Mouse (Mus musculus) heart, postnatal 10 days (tissue): ENCODE results near the gene Acox2. TPM values are rescaled to one million over a fixed set of nuclear protein-coding genes. Genes with fewer than 3 reads are reported as not detected.

Experiments
- DNase-seq, 2 experiments: peaks; one replicate each; pipeline ENCODE4 v3.0.0; 2021
- intact Hi-C: fragments of 180-260 bp; cut with DNase I; formaldehyde crosslinking; loops from one replicate; pipeline ENCODE4 v1.15.1; 2025
- total RNA-seq, 2 experiments: library from RNA; stranded (reverse); gene quantifications; 2 replicates each; pipeline ENCODE4 v1.2.3; 2021

Acox2 gene
- total RNA-seq, 2 experiments from 2014 or later: 0.69 TPM; not detected in 1

GRCm38 (mm10) chr14:8216100-8216499 lies 43.1 kb downstream of the Acox2 start:
- DNase-seq: no peak
- intact Hi-C loops: loop anchor here (5.0 kb wide), 3 partner anchors 41 to 126 kb away; partner anchors contain the start of genes Acox2 and Pxk

GRCm38 (mm10) chr14:8215208-8215778 lies 43.9 kb downstream of the Acox2 start:
- intact Hi-C loops: loop anchor here (2.0 to 5.0 kb wide), 4 partner anchors 42 to 127 kb away; partner anchors contain the start of genes Acox2, Pdhb and Pxk
- no peak for DNase-seq

- intact Hi-C loops: loop anchor here (2.0 to 5.0 kb wide), 4 partner anchors 42 to 128 kb away; partner anchors contain the start of genes Acox2, Pdhb and Pxk
- DNase-seq: peak; percentile 78 to 79
Observed at GRCm38 (mm10) chr14:8214299-8215207, 44.6 kb downstream of the Acox2 start.

- intact Hi-C loops: loop anchor here (2.0 kb wide), 1 partner anchor 41 kb away; the partner anchor contains the start of gene Pdhb
Observed at GRCm38 (mm10) chr14:8213803-8214224, 45.3 kb downstream of the Acox2 start, which contains the start of gene Kctd6. TSS of gene Kctd6 (plus strand) at chr14:8214140.

GRCm38 (mm10) chr14:8212996-8213395 lies 46.2 kb downstream of the Acox2 start:
- intact Hi-C loops: no loop called here
- DNase-seq: no peak

More at GRCm38 (mm10) chr14:8213803-8214224, 45.3 kb downstream of the Acox2 start, which contains the start of gene Kctd6:
- DNase-seq: peak; percentile 99

- DNase-seq: no peak
- intact Hi-C loops: no loop called here
Observed at GRCm38 (mm10) chr14:8209896-8210295, 49.3 kb downstream of the Acox2 start.

GRCm38 (mm10) chr14:8208876-8209275 lies 50.3 kb downstream of the Acox2 start:
- intact Hi-C loops: no loop called here
- DNase-seq: peak in 1 of 2 experiments; percentile 32

GRCm38 (mm10) chr14:8207543-8207942 lies 51.6 kb downstream of the Acox2 start:
- DNase-seq: no peak
- intact Hi-C loops: no loop called here

GRCm38 (mm10) chr14:8207105-8207504 lies 52.0 kb downstream of the Acox2 start:
- intact Hi-C loops: no loop called here
- DNase-seq: no peak

- intact Hi-C loops: no loop called here
- DNase-seq: no peak
Observed at GRCm38 (mm10) chr14:8206179-8206910, 52.8 kb downstream of the Acox2 start.

GRCm38 (mm10) chr14:8201715-8202114 lies 57.4 kb downstream of the Acox2 start:
- intact Hi-C loops: no loop called here
- DNase-seq: no peak

GRCm38 (mm10) chr14:8200769-8201168 lies 58.4 kb downstream of the Acox2 start:
- intact Hi-C loops: no loop called here
- peak in 1 of 2 experiments; percentile 42 for DNase-seq

- DNase-seq: no peak
- intact Hi-C loops: no loop called here
Observed at GRCm38 (mm10) chr14:8192727-8193126, 66.4 kb downstream of the Acox2 start.

GRCm38 (mm10) chr14:8191331-8191965 lies 67.7 kb downstream of the Acox2 start:
- intact Hi-C loops: no loop called here
- DNase-seq: no peak

GRCm38 (mm10) chr14:8190556-8190955 lies 68.6 kb downstream of the Acox2 start:
- DNase-seq: no peak
- intact Hi-C loops: no loop called here

GRCm38 (mm10) chr14:8186278-8187045 lies 72.7 kb downstream of the Acox2 start:
- intact Hi-C loops: no loop called here
- no peak for DNase-seq

GRCm38 (mm10) chr14:8183330-8183729 lies 75.8 kb downstream of the Acox2 start:
- intact Hi-C loops: no loop called here
- no peak for DNase-seq

GRCm38 (mm10) chr14:8180371-8181035 lies 78.7 kb downstream of the Acox2 start:
- intact Hi-C loops: no loop called here
- DNase-seq: no peak

GRCm38 (mm10) chr14:8176251-8176650 lies 82.9 kb downstream of the Acox2 start:
- DNase-seq: peak in 1 of 2 experiments; percentile 30
- intact Hi-C loops: loop anchor here (10.0 kb wide), 1 partner anchor 169 kb away; no protein-coding TSS in a partner anchor
